Mouse (Mus musculus) thymus, postnatal 25 days (tissue): Measurements from ENCODE around the gene Tgfb2.

ENCODE experiments used
- DNase-seq: peaks from one replicate; pipeline ENCODE4 v3.0.0; 2022

Tgfb2 gene

GRCm38 (mm10) chr1:186650011-186650410 lies 55.8 kb downstream of the Tgfb2 start:
- no peak for DNase-seq

- DNase-seq: no peak
Observed at GRCm38 (mm10) chr1:186637304-186638213, 68.2 kb downstream of the Tgfb2 start.

GRCm38 (mm10) chr1:186635045-186635444 lies 70.7 kb downstream of the Tgfb2 start:
- DNase-seq: no peak

GRCm38 (mm10) chr1:186631457-186631856 lies 74.3 kb downstream of the Tgfb2 start:
- DNase-seq: no peak

- no peak for DNase-seq
Observed at GRCm38 (mm10) chr1:186630971-186631370, 74.8 kb downstream of the Tgfb2 start.

GRCm38 (mm10) chr1:186627451-186627995 lies 78.3 kb downstream of the Tgfb2 start:
- no peak for DNase-seq

GRCm38 (mm10) chr1:186624474-186624873 lies 81.3 kb downstream of the Tgfb2 start:
- DNase-seq: no peak

- DNase-seq: no peak
Observed at GRCm38 (mm10) chr1:186621812-186622211, 84.0 kb downstream of the Tgfb2 start.

- no peak for DNase-seq
Observed at GRCm38 (mm10) chr1:186618285-186618684, 87.5 kb downstream of the Tgfb2 start.

GRCm38 (mm10) chr1:186611371-186611770 lies 94.4 kb downstream of the Tgfb2 start:
- DNase-seq: no peak

- no peak for DNase-seq
Observed at GRCm38 (mm10) chr1:186610481-186610880, 95.3 kb downstream of the Tgfb2 start.

- DNase-seq: no peak
Observed at GRCm38 (mm10) chr1:186609793-186610233, 96.0 kb downstream of the Tgfb2 start.

- DNase-seq: no peak
Observed at GRCm38 (mm10) chr1:186608116-186608515, 97.7 kb downstream of the Tgfb2 start.

- DNase-seq: no peak
Observed at GRCm38 (mm10) chr1:186605635-186606034, 100.2 kb downstream of the Tgfb2 start.

GRCm38 (mm10) chr1:186604124-186604523 lies 101.7 kb downstream of the Tgfb2 start:
- no peak for DNase-seq

- DNase-seq: no peak
Observed at GRCm38 (mm10) chr1:186588226-186588625, 117.6 kb downstream of the Tgfb2 start.

- DNase-seq: no peak
Observed at GRCm38 (mm10) chr1:186587065-186587804, 118.6 kb downstream of the Tgfb2 start.

GRCm38 (mm10) chr1:186585571-186586164 lies 120.1 kb downstream of the Tgfb2 start:
- DNase-seq: no peak

- DNase-seq: no peak
Observed at GRCm38 (mm10) chr1:186583933-186584332, 121.9 kb downstream of the Tgfb2 start.

- DNase-seq: no peak
Observed at GRCm38 (mm10) chr1:186582113-186582512, 123.7 kb downstream of the Tgfb2 start.

GRCm38 (mm10) chr1:186581666-186582065 lies 124.1 kb downstream of the Tgfb2 start:
- no peak for DNase-seq

GRCm38 (mm10) chr1:186581114-186581513 lies 124.7 kb downstream of the Tgfb2 start:
- DNase-seq: no peak

GRCm38 (mm10) chr1:186577302-186577701 lies 128.5 kb downstream of the Tgfb2 start:
- no peak for DNase-seq
